14 mouse cellular contexts compared by ENCODE assay signal in genomic region chr1:155064649-155065048, GRCm38 (mm10). TPM values are rescaled to one million over a fixed set of nuclear protein-coding genes. Genes with fewer than 3 reads are reported as not detected.
DNase-seq lines count a peak whose midpoint lies in the region; ATAC-seq and TF ChIP-seq lines count a peak whose summit lies in the region.
"Had no signal": no experiment of that assay in that cellular context is flagged by ENCODE, and none has a peak within 500 bp of the region (broad histone marks: within the 10 kb centered on the region; RNA-seq: fewer than 3 reads in every experiment).

No protein-coding gene starts in this region.

- peak; percentile 78 to 86; a peak in 3 of 4 replicates for TF ChIP-seq EP300 in MEL (IDR thresholded peaks at IDR 0.05; ENCODE audit: low read depth in 1 of 2, low read length in 2 of 2)
- peak; percentile 31; the same call in 1 of the 2 replicates for TF ChIP-seq EP300 in liver, embryonic 14.5 days (IDR thresholded peaks at IDR 0.05; ENCODE audit: low read depth)

- H3K36me3 ChIP-seq in kidney, adult 2 months (ENCODE audit: control insufficient read depth, insufficient read depth, low read length) = no peaks in the 10 kb centered on the region
- no peaks in the 10 kb centered on the region for H3K36me3 ChIP-seq in kidney, embryonic 16.5 days (ENCODE audit: insufficient read depth, low read length)
- peaks cover 0 to 19% of the 10 kb centered on the region in 2 experiments; a peak in 2 of 4 replicates for H3K36me3 ChIP-seq in MEL (ENCODE audit: control insufficient read depth in 1 of 2, insufficient read depth in 2 of 2, low read length in 2 of 2)
- no peaks in the 10 kb centered on the region for H3K36me3 ChIP-seq in liver, embryonic 14.5 days (replicated peaks; ENCODE audit: control insufficient read depth, insufficient read depth, low read depth)
- H3K36me3 ChIP-seq: hindbrain, embryonic 15.5 days; limb, embryonic 10.5 days; midbrain, embryonic 15.5 days had no signal

- H3K27me3 ChIP-seq in kidney, adult 2 months (replicated peaks; ENCODE audit: control insufficient read depth, insufficient read depth, low read length) = no peaks in the 10 kb centered on the region
- no peaks in the 10 kb centered on the region for H3K27me3 ChIP-seq in kidney, embryonic 16.5 days (ENCODE audit: insufficient read depth, low read length)
- no peaks in the 10 kb centered on the region for H3K27me3 ChIP-seq in MEL (ENCODE audit: control insufficient read depth in 1 of 2, insufficient read depth in 2 of 2, low read length in 2 of 2)
- H3K27me3 ChIP-seq in liver, embryonic 14.5 days (ENCODE audit: control insufficient read depth, insufficient read depth, low read length) = no peaks in the 10 kb centered on the region
- H3K27me3 ChIP-seq: hindbrain, embryonic 15.5 days; midbrain, embryonic 15.5 days had no signal

- no peak for TF ChIP-seq RAD21 in MEL (IDR thresholded peaks at IDR 0.05; ENCODE audit: low read depth, low read length)

- WGBS in kidney, adult 2 months = 85% methylated on average over 4 of the region's 4 CpGs
- WGBS in kidney, embryonic 16.5 days = 84% methylated on average over 4 of the region's 4 CpGs
- 21% methylated on average over 4 of the region's 4 CpGs for WGBS in liver, embryonic 14.5 days (ENCODE audit: insufficient replicate concordance)

- peaks cover 16% of the 10 kb centered on the region for H3K4me1 ChIP-seq in kidney, adult 2 months (ENCODE audit: control insufficient read depth, insufficient read depth, low read length)
- peaks cover 4% of the 10 kb centered on the region; the same call in 1 of the 2 replicates for H3K4me1 ChIP-seq in kidney, embryonic 16.5 days (ENCODE audit: insufficient read depth, low read length)
- peaks cover 19 to 36% of the 10 kb centered on the region in 2 experiments for H3K4me1 ChIP-seq in MEL (ENCODE audit: control insufficient read depth in 1 of 2, insufficient read depth in 2 of 2, low read length in 2 of 2)
- peaks cover 44% of the 10 kb centered on the region for H3K4me1 ChIP-seq in brown adipose tissue, adult 24 weeks (ENCODE audit: control insufficient read depth, insufficient read depth, insufficient read length, low read length)
- peaks cover 11 to 31% of the 10 kb centered on the region in 2 experiments for H3K4me1 ChIP-seq in liver, embryonic 14.5 days (replicated peaks; ENCODE audit: control insufficient read depth in 2 of 2, insufficient read depth in 2 of 2, low read length in 1 of 2)

- H3K9ac ChIP-seq in kidney, embryonic 16.5 days (replicated peaks; ENCODE audit: low read length) = no peak overlapping the region
- H3K9ac ChIP-seq in MEL (ENCODE audit: control insufficient read depth, low read depth, low read length, poor library complexity, severe bottlenecking) = peak overlapping the region; percentile 24
- no peak overlapping the region for H3K9ac ChIP-seq in liver, embryonic 14.5 days (replicated peaks)
- H3K9ac ChIP-seq: hindbrain, embryonic 15.5 days; lung, embryonic 14.5 days; midbrain, embryonic 15.5 days had no signal

- no peak overlapping the region for H3K4me2 ChIP-seq in kidney, embryonic 16.5 days (replicated peaks; ENCODE audit: low read depth, low read length)
- H3K4me2 ChIP-seq in liver, embryonic 14.5 days (ENCODE audit: low read depth) = no peak overlapping the region; the same call in 1 of the 2 replicates
- H3K4me2 ChIP-seq: hindbrain, embryonic 15.5 days; lung, embryonic 14.5 days; midbrain, embryonic 15.5 days had no signal

- H3K79me2 ChIP-seq in MEL (ENCODE audit: control insufficient read depth, insufficient read depth, low read length, poor library complexity) = no peaks in the 10 kb centered on the region

- DNase-seq in kidney, adult 2 months = no peak
- DNase-seq in MEL (ENCODE audit: low read depth, low spot score) = peak; percentile 37
- DNase-seq in liver, embryonic 14.5 days (ENCODE audit: low read depth in 3 of 3, low spot score in 3 of 3) = no peak
- DNase-seq in adrenal gland, adult 18-20 months (ENCODE audit: low spot score in 2 of 2) = no peak
- DNase-seq: cerebellum, postnatal 25 days; lung, embryonic 14.5 days; right cerebral cortex, adult 18-20 months had no signal

- ATAC-seq in kidney, embryonic 16.5 days (ENCODE audit: low FRiP score, low TSS enrichment) = no peak
- ATAC-seq in liver, embryonic 14.5 days (ENCODE audit: insufficient read depth) = peak; percentile 24; the same call in 1 of the 2 replicates
- no peak for ATAC-seq in frontal cortex, adult (ENCODE audit: low TSS enrichment)
- ATAC-seq: forebrain, embryonic 14.5 days; midbrain, embryonic 15.5 days had no signal

- TF ChIP-seq POLR2A in kidney, adult 2 months (IDR thresholded peaks at IDR 0.05; ENCODE audit: low read depth, low read length) = no peak
- no peak for TF ChIP-seq POLR2A in MEL (IDR thresholded peaks at IDR 0.05; ENCODE audit: control insufficient read depth in 1 of 2, insufficient read depth in 1 of 2, low read depth in 1 of 2, low read length in 2 of 2, poor library complexity in 1 of 2)

- no peaks in the 10 kb centered on the region for H3K9me3 ChIP-seq in kidney, embryonic 16.5 days (ENCODE audit: low read length)
- no peaks in the 10 kb centered on the region for H3K9me3 ChIP-seq in MEL (replicated peaks; ENCODE audit: insufficient read depth, low read length)
- H3K9me3 ChIP-seq in liver, embryonic 14.5 days (ENCODE audit: control insufficient read depth, low read length) = no peaks in the 10 kb centered on the region
- H3K9me3 ChIP-seq: hindbrain, embryonic 15.5 days; limb, embryonic 10.5 days; midbrain, embryonic 15.5 days had no signal

- no peak for TF ChIP-seq CTCF in kidney, adult 2 months (conservative IDR thresholded peaks at IDR 0.05; ENCODE audit: insufficient read depth, insufficient read length, low read depth, low read length)
- TF ChIP-seq CTCF in MEL (IDR thresholded peaks at IDR 0.05 in 2 of 3, conservative IDR thresholded peaks at IDR 0.05 in 1 of 3; ENCODE audit: control insufficient read depth in 1 of 3, insufficient read depth in 1 of 3, low read depth in 2 of 3, low read length in 3 of 3, poor library complexity in 1 of 3, severe bottlenecking in 1 of 3) = no peak
- TF ChIP-seq CTCF in liver, embryonic 14.5 days (IDR thresholded peaks at IDR 0.05; ENCODE audit: low read depth) = no peak

- H3K27ac ChIP-seq in kidney, adult 2 months (ENCODE audit: insufficient read depth, low read depth, low read length) = peak overlapping the region; percentile 34
- no peak overlapping the region for H3K27ac ChIP-seq in kidney, embryonic 16.5 days (ENCODE audit: low read length)
- H3K27ac ChIP-seq in MEL (ENCODE audit: control insufficient read depth, low read depth, low read length) = peak overlapping the region; percentile 30
- peak overlapping the region; percentile 85 for H3K27ac ChIP-seq in brown adipose tissue, adult 24 weeks (replicated peaks; ENCODE audit: low read depth, low read length)
- H3K27ac ChIP-seq in liver, embryonic 14.5 days = no peak overlapping the region
- H3K27ac ChIP-seq: hindbrain, embryonic 15.5 days; limb, embryonic 10.5 days; midbrain, embryonic 15.5 days had no signal

- no peak overlapping the region for H3K4me3 ChIP-seq in kidney, adult 2 months (ENCODE audit: insufficient read depth, low read depth, low read length)
- H3K4me3 ChIP-seq in kidney, embryonic 16.5 days (ENCODE audit: low read length) = no peak overlapping the region
- H3K4me3 ChIP-seq in MEL (ENCODE audit: control insufficient read depth in 1 of 2, insufficient read depth in 1 of 2, low read depth in 2 of 2, low read length in 2 of 2) = peak overlapping the region; percentile 1 to 30; a peak in 2 of 4 replicates
- no peak overlapping the region for H3K4me3 ChIP-seq in brown adipose tissue, adult 24 weeks (ENCODE audit: insufficient read depth, low read depth, low read length)
- no peak overlapping the region for H3K4me3 ChIP-seq in liver, embryonic 14.5 days (ENCODE audit: insufficient read depth in 1 of 2, low read depth in 2 of 2, low read length in 2 of 2)
- H3K4me3 ChIP-seq: hindbrain, embryonic 15.5 days; limb, embryonic 10.5 days; midbrain, embryonic 15.5 days had no signal

TF ChIP-seq in MEL, 35 proteins besides CTCF, POLR2A, EP300 and RAD21:
- TF ChIP-seq CHD2 (IDR thresholded peaks at IDR 0.05; ENCODE audit: low read length) (no peak), MEF2A (IDR thresholded peaks at IDR 0.05; ENCODE audit: extremely low read depth, insufficient replicate concordance, low read depth, low read length, poor library complexity, severe bottlenecking) (no peak), GATA1 (IDR thresholded peaks at IDR 0.05; ENCODE audit: low read depth, low read length) (peak; percentile 86), ZNF384 (IDR thresholded peaks at IDR 0.05; ENCODE audit: low read depth, low read length) (no peak), ETS1 (IDR thresholded peaks at IDR 0.05; ENCODE audit: low read depth, low read length) (0 out of 2 replicates have a peak, but pooled peaks have one; percentile 47), MYB (IDR thresholded peaks at IDR 0.05; ENCODE audit: low read depth, low read length) (peak; percentile 50; the same call in 1 of the 2 replicates), ZC3H11A (IDR thresholded peaks at IDR 0.05; ENCODE audit: low read depth, low read length) (no peak), TBP (IDR thresholded peaks at IDR 0.05; ENCODE audit: low read depth, low read length) (peak; percentile 62), KAT2A (conservative IDR thresholded peaks at IDR 0.05; ENCODE audit: low read depth, low read length) (no peak), TCF12 (IDR thresholded peaks at IDR 0.05; ENCODE audit: low read depth, low read length) (peak; percentile 84), CHD1 (IDR thresholded peaks at IDR 0.05; ENCODE audit: low read depth, low read length) (no peak), ZKSCAN1 (IDR thresholded peaks at IDR 0.05; ENCODE audit: low read depth, low read length) (no peak)

RNA-seq across cellular contexts. Expression of gene Ier5, which starts 34.8 kb away (rescaled TPM):
- 8.6 and 9.8 TPM in 2 replicates for polyA plus RNA-seq in kidney, adult 2 months (2012; rRNA removed)
- polyA plus RNA-seq in kidney, embryonic 16.5 days (2015; fragmentation: Nextera tagmentation; extraction: Ambion mirVana) = 4.4 and 5.3 TPM in 2 replicates
- total RNA-seq in MEL (2012; rRNA removed) = 7.2 and 7.5 TPM in 2 replicates
- 1 to 10 TPM in 1 of 2 experiments, not detected in 1; 7.4 TPM for polyA plus RNA-seq in MEL (2012; ENCODE audit: insufficient read depth in 1 of 2, insufficient read length in 2 of 2, low read depth in 1 of 2, low replicate concordance in 2 of 2, missing spikeins in 1 of 2)
- polyA plus RNA-seq in brown adipose tissue, adult 24 weeks (2012; ENCODE audit: insufficient read depth, insufficient read length, missing spikeins) = 3.2 and 5.6 TPM in 2 replicates
- polyA plus RNA-seq in liver, embryonic 14.5 days (2012; rRNA removed) = 4.9 and 5.8 TPM in 2 replicates
- 2.9 and 3.3 TPM in 2 replicates for polyA plus RNA-seq in liver, embryonic 14.5 days (2014; fragmentation: Nextera tagmentation; extraction: Ambion mirVana)
- total RNA-seq in adrenal gland, adult 18-20 months (2021) = 10 to 100 TPM in 1 of 2 experiments, 1 to 10 TPM in 1; 9.4 to 15.5 TPM

Comparison
In these comparisons a context has a peak if more than half of its experiments do, and no peak if none do; other contexts are left out.
1. H3K27ac ChIP-seq: peak in kidney, adult 2 months (single experiment), MEL (single experiment) and brown adipose tissue, adult 24 weeks (single experiment); none in kidney, embryonic 16.5 days (single experiment) and liver, embryonic 14.5 days (single experiment).
2. H3K4me3 ChIP-seq: peak in MEL (2 of 2); none in kidney, adult 2 months (single experiment), kidney, embryonic 16.5 days (single experiment), brown adipose tissue, adult 24 weeks (single experiment) and liver, embryonic 14.5 days (0 of 2).